Mouse (Mus musculus): ENCODE measurements around the gene Olfr1129. TPM values are rescaled to one million over a fixed set of nuclear protein-coding genes. Genes with fewer than 3 reads are reported as not detected.

The Olfr1129 gene
- polyA plus RNA-seq, 1 experiment from 2014 or later, result not detected

Other genes with a start within 250 kb of the Olfr1129 start
- not detected in 2 replicates for gene Olfr1120, start 219.1 kb upstream of the Olfr1129 start, polyA plus RNA-seq (2014; fragmentation: Nextera tagmentation; extraction: Ambion mirVana)
- gene Olfr1121, start 204.0 kb upstream of the Olfr1129 start, polyA plus RNA-seq (2014; fragmentation: Nextera tagmentation; extraction: Ambion mirVana), result not detected in 2 replicates
- gene Olfr1122, start 188.1 kb upstream of the Olfr1129 start, polyA plus RNA-seq (2014; fragmentation: Nextera tagmentation; extraction: Ambion mirVana), result not detected in 2 replicates
- not detected in 2 replicates for gene Olfr1123, start 157.3 kb upstream of the Olfr1129 start, polyA plus RNA-seq (2014; fragmentation: Nextera tagmentation; extraction: Ambion mirVana)
- gene Olfr1124, start 143.6 kb upstream of the Olfr1129 start, polyA plus RNA-seq (2014; fragmentation: Nextera tagmentation; extraction: Ambion mirVana), result not detected in 2 replicates
- gene Olfr1126, start 119.9 kb upstream of the Olfr1129 start, polyA plus RNA-seq (2014; fragmentation: Nextera tagmentation; extraction: Ambion mirVana), result not detected in 2 replicates
- gene Pramel7, start 76.8 kb upstream of the Olfr1129 start, polyA plus RNA-seq (2014; fragmentation: Nextera tagmentation; extraction: Ambion mirVana), result not detected in 2 replicates
- not detected in 2 replicates for gene Pramel6, start 67.3 kb upstream of the Olfr1129 start, polyA plus RNA-seq (2014; fragmentation: Nextera tagmentation; extraction: Ambion mirVana)
- gene Olfr153, start 42.1 kb upstream of the Olfr1129 start, polyA plus RNA-seq (2014; fragmentation: Nextera tagmentation; extraction: Ambion mirVana), result not detected in 2 replicates
- not detected in 2 replicates for gene Olfr1128, start 28.4 kb upstream of the Olfr1129 start, polyA plus RNA-seq (2014; fragmentation: Nextera tagmentation; extraction: Ambion mirVana)
- gene Olfr1130, start 32.3 kb downstream of the Olfr1129 start, polyA plus RNA-seq (2014; fragmentation: Nextera tagmentation; extraction: Ambion mirVana), result not detected in 2 replicates
- gene Olfr1131, start 53.2 kb downstream of the Olfr1129 start, polyA plus RNA-seq (2014; fragmentation: Nextera tagmentation; extraction: Ambion mirVana), result not detected in 2 replicates
- not detected in 2 replicates for gene Olfr1132, start 63.6 kb downstream of the Olfr1129 start, polyA plus RNA-seq (2014; fragmentation: Nextera tagmentation; extraction: Ambion mirVana)
- not detected in 2 replicates for gene Olfr1133, start 73.5 kb downstream of the Olfr1129 start, polyA plus RNA-seq (2014; fragmentation: Nextera tagmentation; extraction: Ambion mirVana)
- gene Olfr1134, start 84.6 kb downstream of the Olfr1129 start, polyA plus RNA-seq (2014; fragmentation: Nextera tagmentation; extraction: Ambion mirVana), result not detected in 2 replicates
- not detected in 2 replicates for gene Olfr1135, start 99.8 kb downstream of the Olfr1129 start, polyA plus RNA-seq (2014; fragmentation: Nextera tagmentation; extraction: Ambion mirVana)
- not detected in 2 replicates for gene Olfr1136, start 120.0 kb downstream of the Olfr1129 start, polyA plus RNA-seq (2014; fragmentation: Nextera tagmentation; extraction: Ambion mirVana)
- not detected in 2 replicates for gene Olfr1137, start 139.3 kb downstream of the Olfr1129 start, polyA plus RNA-seq (2014; fragmentation: Nextera tagmentation; extraction: Ambion mirVana)
- gene Olfr1138, start 166.1 kb downstream of the Olfr1129 start, polyA plus RNA-seq (2014; fragmentation: Nextera tagmentation; extraction: Ambion mirVana), result not detected in 2 replicates
- gene Olfr1140, start 169.8 kb downstream of the Olfr1129 start, polyA plus RNA-seq (2014; fragmentation: Nextera tagmentation; extraction: Ambion mirVana), result not detected in 2 replicates
- not detected in 2 replicates for gene Olfr1141, start 180.1 kb downstream of the Olfr1129 start, polyA plus RNA-seq (2014; fragmentation: Nextera tagmentation; extraction: Ambion mirVana)
- gene Olfr152, start 205.6 kb downstream of the Olfr1129 start, polyA plus RNA-seq (2014; fragmentation: Nextera tagmentation; extraction: Ambion mirVana), result not detected in 2 replicates
- not detected in 2 replicates for gene Olfr1143, start 226.7 kb downstream of the Olfr1129 start, polyA plus RNA-seq (2014; fragmentation: Nextera tagmentation; extraction: Ambion mirVana)
- not detected in 2 replicates for gene Olfr1145, start 235.9 kb downstream of the Olfr1129 start, polyA plus RNA-seq (2014; fragmentation: Nextera tagmentation; extraction: Ambion mirVana)

All from limb, embryonic 11.5 days (tissue).